ENCODE assay signal across 7 mouse cellular contexts in the genomic region with DNA sequence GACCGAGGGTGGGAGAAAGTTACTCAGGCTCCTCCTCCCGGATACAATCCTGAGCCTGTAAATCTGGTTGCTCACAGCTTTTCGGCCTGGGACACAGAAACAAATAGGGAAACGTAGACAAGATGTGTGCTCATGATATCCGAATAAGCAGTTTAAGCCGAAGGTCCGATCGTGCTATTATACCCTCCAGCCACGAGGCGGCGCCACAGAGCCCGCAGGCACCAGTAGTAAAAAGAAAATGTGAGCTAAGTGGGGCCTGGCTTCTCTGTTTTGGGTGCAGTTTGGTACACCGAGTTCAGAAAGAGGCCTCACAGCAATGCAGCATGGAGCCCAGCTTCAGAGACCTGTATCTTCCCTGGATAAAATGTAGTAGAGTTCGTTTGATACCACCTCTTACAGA. TPM values are rescaled to one million over a fixed set of nuclear protein-coding genes. Genes with fewer than 3 reads are reported as not detected.
DNase-seq lines count a peak whose midpoint lies in the region; ATAC-seq and TF ChIP-seq lines count a peak whose summit lies in the region.

No protein-coding gene starts in this region.

- no peaks in the 10 kb centered on the region for H3K27me3 ChIP-seq in Patski
- H3K27me3 ChIP-seq in kidney, embryonic 16.5 days (ENCODE audit: insufficient read depth, low read length) = no peaks in the 10 kb centered on the region

- ATAC-seq in Patski = no peak
- no peak for ATAC-seq in kidney, embryonic 16.5 days (ENCODE audit: low FRiP score, low TSS enrichment)

- intact Hi-C loops in left cerebral cortex, adult 2 months (cut with DNase I) = loop anchor here (5.0 kb wide), 1 partner anchor 404 kb away; no protein-coding TSS in a partner anchor

- in situ Hi-C loops in Patski (cut with MboI; ENCODE audit: low pct_unique_long_range_greater_than_20kb) = loop anchor here (5.0 to 25.0 kb wide), 2 partner anchors 119 to 1019 kb away; partner anchors contain the start of gene Arid5b

- CTCF ChIA-PET in Patski (lab: Charles Lee) = interaction anchor here (0.8 to 2.6 kb wide), 18 partner anchors 8 to 404 kb away, joined by 3 to 9 read pairs (median 4); no protein-coding TSS in a partner anchor

- H3K4me1 ChIP-seq in kidney, embryonic 16.5 days (ENCODE audit: insufficient read depth, low read length) = peaks cover 14% of the 10 kb centered on the region

- no peaks in the 10 kb centered on the region for H3K36me3 ChIP-seq in kidney, embryonic 16.5 days (ENCODE audit: insufficient read depth, low read length)

- POLR2A ChIA-PET in Patski (lab: Charles Lee) = no interaction called here

- no peaks in the 10 kb centered on the region for H3K9me3 ChIP-seq in kidney, embryonic 16.5 days (ENCODE audit: low read length)

- DNase-seq in left cerebral cortex, adult 2 months (ENCODE audit: extremely low spot score in 1 of 2, low spot score in 2 of 2) = peak in 1 of 2 experiments; percentile 19
- no peak for DNase-seq in left cerebral cortex, adult 8-10 months (ENCODE audit: low spot score in 2 of 2)
- no peak for DNase-seq in Patski (ENCODE audit: low read depth, low spot score)
- DNase-seq in c-Kit-positive CD71-positive TER-119-positive erythroid progenitor cells, embryonic 14.5 days (ENCODE audit: low spot score) = peak; percentile 35
- peak; percentile 63 to 71 for DNase-seq in lung, postnatal 4 days
- peak; percentile 70 for DNase-seq in thymus, postnatal 4 days

- no peak overlapping the region for H3K4me2 ChIP-seq in kidney, embryonic 16.5 days (replicated peaks; ENCODE audit: low read depth, low read length)

- H3K9ac ChIP-seq in kidney, embryonic 16.5 days (replicated peaks; ENCODE audit: low read length) = no peak overlapping the region

- WGBS in kidney, embryonic 16.5 days = 52% methylated on average over 14 of the region's 14 CpGs

- peak; percentile 74 for TF ChIP-seq CTCF in left cerebral cortex, adult 2 months (IDR thresholded peaks at IDR 0.05)
- peak; percentile 74 for TF ChIP-seq CTCF in Patski (IDR thresholded peaks at IDR 0.05)

- H3K4me3 ChIP-seq in left cerebral cortex, adult 2 months = no peak overlapping the region
- no peak overlapping the region for H3K4me3 ChIP-seq in kidney, embryonic 16.5 days (ENCODE audit: low read length)

- H3K27ac ChIP-seq in left cerebral cortex, adult 2 months = no peak overlapping the region
- H3K27ac ChIP-seq in kidney, embryonic 16.5 days (ENCODE audit: low read length) = peak overlapping the region; percentile 72

RNA-seq across cellular contexts. Expression of gene Cdk1, which starts 46.5 kb away (rescaled TPM):
- under 1 TPM; 0.36 to 0.40 TPM for total RNA-seq in left cerebral cortex, adult 2 months (2021)
- 1 to 10 TPM in 2 of 4 experiments, under 1 TPM in 2; 0.89 to 1.4 (median 1.1) TPM for total RNA-seq in left cerebral cortex, adult 8-10 months (2022)
- polyA plus RNA-seq in Patski (2021) = 221 TPM
- 466 and 531 TPM in 2 replicates for polyA plus RNA-seq in kidney, embryonic 16.5 days (2015; fragmentation: Nextera tagmentation; extraction: Ambion mirVana)

Comparison
In these comparisons a context has a peak if more than half of its experiments do, and no peak if none do; other contexts are left out.
1. DNase-seq: peak in c-Kit-positive CD71-positive TER-119-positive erythroid progenitor cells, embryonic 14.5 days (single experiment), lung, postnatal 4 days (2 of 2) and thymus, postnatal 4 days (single experiment); none in left cerebral cortex, adult 8-10 months (0 of 2) and Patski (single experiment).